Mouse (Mus musculus): ENCODE data around the gene Cd300a.

Gene Cd300a

DNA sequence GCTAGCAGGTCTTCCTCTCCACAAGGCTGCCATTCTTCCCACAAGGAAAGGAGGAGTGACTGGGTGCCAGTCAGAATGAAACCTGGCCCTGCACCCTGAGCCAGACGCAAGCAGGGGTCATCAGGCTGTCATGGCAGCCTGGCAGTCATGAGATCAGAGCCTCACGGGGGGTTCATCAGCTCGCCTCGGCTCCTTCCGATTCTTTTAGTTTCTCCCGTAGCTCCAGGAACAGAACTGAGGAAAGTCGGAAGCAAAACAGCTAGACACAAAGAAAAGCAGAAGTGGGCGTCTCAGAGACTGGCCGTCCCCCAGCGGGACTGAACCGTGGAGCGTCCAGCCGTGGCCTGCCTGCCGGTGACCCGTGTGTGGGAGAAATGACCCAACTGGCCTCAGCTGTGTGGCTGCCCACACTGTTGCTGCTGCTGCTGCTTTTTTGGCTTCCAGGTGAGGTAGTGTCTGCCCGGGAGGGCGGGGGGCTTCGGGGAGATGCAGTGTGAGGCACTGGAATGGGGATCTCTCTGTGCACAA, at the start of gene Cd300a:
Gene Cd300a, plus strand, starts transcription at position 51 of the 528 bp plus-strand sequence.
- no peak for DNase-seq (ENCODE audit: extremely low read depth, low read depth)

DNA sequence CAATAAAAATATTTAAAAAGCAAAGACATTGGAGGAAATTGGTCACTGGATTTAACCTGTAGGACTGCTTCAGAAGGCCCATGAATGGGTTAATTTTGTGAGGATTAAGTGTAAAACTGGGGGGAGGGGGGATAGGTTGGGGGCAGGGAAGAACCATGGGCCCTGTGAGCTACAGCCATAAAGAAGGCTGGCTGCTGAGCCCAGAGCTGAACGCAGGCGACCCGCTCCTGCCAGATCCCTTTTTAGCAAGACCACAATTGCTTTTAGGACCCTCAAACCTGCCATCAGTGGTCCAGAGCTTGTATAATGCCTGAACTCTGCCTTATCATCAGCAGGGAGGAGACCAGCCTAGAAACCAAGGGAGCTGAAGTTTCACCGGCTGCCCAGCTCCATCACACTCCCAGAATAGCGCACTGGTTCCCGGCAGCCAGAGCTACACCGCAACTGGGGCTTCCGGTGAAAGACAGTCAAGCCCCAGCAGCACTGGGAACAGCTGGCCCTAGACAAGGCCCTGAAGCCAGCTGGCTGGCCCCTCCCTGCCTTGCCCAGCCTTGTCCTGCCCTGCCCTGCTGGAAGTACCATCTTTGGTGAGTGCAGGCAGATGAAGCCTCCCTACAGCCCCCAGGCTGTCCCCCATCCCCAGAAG, 45.9 kb upstream of the Cd300a start:
- no peak for DNase-seq (ENCODE audit: extremely low read depth, low read depth)

DNA sequence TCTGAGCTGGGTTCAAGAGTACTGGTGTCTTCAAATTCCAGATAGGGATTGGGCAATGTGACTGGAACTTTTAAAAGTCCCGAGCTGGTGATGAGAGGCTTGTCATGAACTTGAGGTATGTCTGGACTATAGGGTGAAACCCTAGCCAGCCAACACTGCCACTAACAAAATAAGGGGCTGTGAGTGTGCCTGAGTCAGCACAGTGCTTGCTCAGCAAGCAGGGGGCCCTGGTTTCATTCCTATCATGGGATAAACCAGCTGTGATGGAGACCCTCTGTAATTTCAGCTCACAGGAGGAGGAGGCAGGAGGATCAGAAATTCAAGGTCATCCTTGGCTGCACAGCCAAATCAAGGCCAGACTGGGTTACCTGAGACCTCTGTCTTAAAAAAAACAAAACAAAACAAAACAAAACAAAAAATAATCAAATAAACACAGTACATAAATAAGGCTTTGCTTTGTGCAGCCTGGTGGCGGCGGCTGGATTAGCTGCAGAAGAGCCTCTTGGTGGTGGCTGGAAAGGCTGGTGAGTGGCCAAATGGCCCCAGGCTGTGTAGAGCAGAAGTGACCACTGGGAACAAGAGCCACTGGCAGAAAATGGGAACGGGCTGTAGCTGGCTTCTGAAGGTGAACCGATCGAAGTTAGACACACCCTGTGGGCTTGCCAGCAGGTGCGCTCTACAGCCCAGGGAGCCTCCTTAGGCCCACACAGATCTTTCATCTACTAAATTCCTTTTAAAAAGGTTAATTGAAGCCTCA, 45.2 kb upstream of the Cd300a start:
- DNase-seq (ENCODE audit: extremely low read depth, low read depth), result no peak

DNA sequence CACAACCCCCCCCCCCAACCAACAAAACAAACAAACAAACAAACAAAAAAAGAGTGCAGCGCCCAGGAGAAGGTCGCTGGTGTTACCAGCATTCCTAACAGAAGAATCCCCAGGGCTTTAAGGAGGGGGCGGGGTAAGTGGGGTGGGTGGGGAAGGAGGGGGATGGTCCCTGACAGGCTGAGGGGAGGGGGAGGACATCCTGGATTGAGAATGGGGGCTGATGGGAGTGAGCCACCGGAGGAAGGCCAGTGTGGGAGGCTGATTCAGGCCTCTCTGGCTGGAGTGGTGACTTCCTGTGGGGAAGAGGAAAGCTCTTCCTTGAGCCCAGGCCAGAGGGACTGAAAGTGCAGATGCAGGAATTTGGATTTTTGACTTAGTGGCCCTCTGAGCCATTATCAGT, 43.5 kb upstream of the Cd300a start:
- no peak for DNase-seq (ENCODE audit: extremely low read depth, low read depth)

DNA sequence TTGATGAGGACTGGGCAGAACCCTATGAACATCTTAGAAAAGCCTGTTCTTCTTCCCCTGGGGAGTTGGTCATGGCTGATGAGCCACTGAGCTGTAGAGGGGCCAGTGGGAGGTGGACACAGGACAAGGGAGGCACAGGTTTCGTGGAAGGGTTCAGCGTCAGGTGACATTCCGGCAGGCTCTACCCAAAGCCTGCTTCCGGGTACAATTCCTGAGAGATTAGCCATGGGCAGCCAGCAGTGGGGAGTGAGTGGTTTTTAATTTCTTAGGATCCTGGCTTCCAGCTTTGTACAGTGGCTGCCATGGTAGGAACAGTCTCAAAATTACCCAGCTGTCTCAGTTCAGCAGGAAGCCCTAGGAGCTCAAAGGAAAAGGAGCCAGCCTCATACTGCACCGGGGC, 42.8 kb upstream of the Cd300a start:
- DNase-seq (ENCODE audit: extremely low read depth, low read depth), result no peak

DNA sequence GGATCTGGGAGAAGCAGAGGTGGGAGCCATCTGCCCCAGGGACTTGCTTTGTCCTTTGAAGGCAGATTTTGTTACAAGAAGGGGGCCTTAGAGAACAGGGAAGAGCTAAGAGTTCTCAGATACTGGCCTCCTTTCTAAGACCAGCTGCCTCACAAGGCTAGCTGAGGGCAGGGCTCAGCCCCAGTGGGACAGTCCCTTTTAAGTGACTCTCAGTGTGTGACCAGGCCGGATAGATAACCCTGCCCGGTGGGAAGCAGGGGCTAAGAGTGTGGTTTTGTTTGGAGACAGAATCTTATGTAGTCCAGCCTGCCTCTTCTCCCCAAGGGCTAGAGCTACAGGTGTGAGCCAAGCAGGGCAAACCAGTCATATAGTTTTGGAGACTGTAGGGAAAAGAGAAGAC, 40.3 kb upstream of the Cd300a start:
- DNase-seq (ENCODE audit: extremely low read depth, low read depth), result no peak

DNA sequence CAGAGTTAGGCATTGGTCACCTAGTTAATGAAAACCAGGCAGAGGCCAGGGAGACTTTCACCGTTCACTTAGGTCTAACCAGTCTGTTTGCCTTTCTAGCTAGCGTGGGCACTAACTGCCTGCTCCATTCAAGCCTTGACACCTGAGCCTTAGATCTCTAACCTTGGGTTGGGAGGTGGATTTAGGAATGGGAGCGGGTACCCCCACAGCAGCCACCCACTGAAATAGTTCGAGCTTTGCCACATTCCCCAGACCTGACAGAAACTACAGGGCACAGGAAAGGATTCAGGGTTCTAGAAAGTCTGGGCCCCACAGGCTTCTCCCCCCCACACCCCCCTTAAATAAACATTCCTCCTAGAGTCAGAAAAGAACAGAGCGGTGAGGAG, 39.8 kb upstream of the Cd300a start:
- DNase-seq (ENCODE audit: extremely low read depth, low read depth), result no peak

DNA sequence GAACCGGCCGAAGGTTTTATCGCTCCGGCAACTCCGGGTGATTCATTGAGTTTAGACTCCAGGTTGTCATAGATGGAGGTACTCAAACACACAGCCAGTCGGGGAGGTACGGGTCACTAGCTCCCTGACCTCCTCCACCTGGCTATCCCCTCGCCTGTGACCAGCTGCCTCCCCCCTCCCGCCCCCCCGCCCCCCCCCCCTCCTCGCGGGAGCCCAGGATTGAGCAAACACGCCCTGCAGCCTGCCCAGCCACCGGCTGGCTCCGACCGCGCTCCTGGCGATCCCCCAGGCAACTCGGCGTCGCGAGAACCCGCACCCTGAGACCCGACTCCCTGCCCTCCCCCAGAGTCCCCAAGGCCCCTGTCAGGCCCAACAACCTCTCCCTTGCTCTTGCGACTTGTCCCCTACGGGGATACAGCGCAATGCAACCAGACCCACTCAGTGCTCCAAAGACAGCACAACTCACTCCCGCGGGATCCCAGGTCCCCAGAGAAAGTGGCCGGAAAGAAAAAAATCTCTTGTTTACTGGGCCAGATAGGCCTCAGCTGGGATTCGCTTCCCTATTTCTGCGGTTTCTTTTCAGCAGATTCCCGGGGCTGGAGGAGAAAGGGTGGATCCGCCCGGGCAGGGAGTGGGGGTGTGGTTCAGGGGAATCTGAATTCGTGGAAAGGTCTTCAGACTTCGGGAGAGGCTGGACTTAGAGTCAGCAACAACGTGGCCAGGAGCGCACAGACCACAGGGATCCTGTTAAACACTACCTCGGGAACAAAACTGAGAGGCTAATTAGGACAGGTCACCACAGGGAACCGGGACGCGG, 39.2 kb upstream of the Cd300a start, which contains the start of gene Gprc5c:
Gene Gprc5c, plus strand, starts transcription at position 701 of the 817 bp plus-strand sequence.
- DNase-seq (ENCODE audit: extremely low read depth, low read depth), result no peak

DNA sequence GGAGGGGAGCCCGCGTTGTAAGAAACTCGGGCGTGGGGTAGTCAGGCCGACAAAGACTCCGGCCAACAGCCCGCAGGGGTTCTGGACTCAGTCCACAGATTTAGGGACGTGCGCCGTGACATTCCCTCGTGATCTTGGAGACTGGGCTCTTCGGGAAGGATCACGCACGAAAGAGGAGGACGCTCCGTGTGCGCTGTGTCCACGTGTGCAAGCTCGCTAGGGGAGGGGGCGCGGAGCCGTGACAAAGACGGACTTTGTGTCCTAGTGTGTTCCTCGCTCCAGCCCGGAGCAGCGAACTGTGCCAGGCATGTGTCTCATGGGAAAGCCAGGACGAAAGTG, 38.6 kb upstream of the Cd300a start:
- no peak for DNase-seq (ENCODE audit: extremely low read depth, low read depth)

DNA sequence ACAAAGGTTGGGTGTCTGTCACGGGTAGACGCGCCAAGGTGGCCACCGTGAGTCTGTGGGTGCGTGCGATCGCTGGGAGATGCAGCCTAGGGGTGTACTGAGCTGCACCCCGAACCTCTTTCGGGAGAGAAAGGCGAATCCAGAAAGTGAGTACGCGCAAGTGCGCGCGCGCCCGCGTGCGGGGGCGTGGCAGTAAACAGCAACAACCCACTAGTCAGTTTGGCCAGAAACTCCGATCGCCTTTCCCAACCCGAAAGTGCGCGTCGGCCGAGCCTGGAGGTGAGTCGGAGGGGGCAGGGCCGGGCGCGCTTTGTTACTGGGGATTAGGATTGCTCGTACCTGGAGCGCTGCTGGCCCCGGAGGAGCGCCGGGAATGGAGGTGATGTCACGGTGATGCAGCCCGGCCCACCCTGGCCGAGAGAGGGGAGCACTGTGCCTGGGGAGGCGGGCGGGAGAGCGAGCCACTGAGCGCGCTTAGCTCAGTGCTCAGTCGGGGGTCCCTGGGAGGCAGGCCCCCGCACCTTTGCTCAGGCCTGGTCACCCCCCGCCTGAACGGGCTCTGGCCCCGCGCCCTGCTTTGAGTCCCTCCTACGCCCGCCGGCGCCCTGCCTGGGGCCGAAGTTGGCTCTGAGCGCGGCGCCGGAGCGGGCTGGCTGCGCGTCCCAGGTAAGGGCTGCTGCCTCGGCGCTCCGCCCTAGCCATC, 38.1 kb upstream of the Cd300a start:
- DNase-seq (ENCODE audit: extremely low read depth, low read depth), result no peak

DNA sequence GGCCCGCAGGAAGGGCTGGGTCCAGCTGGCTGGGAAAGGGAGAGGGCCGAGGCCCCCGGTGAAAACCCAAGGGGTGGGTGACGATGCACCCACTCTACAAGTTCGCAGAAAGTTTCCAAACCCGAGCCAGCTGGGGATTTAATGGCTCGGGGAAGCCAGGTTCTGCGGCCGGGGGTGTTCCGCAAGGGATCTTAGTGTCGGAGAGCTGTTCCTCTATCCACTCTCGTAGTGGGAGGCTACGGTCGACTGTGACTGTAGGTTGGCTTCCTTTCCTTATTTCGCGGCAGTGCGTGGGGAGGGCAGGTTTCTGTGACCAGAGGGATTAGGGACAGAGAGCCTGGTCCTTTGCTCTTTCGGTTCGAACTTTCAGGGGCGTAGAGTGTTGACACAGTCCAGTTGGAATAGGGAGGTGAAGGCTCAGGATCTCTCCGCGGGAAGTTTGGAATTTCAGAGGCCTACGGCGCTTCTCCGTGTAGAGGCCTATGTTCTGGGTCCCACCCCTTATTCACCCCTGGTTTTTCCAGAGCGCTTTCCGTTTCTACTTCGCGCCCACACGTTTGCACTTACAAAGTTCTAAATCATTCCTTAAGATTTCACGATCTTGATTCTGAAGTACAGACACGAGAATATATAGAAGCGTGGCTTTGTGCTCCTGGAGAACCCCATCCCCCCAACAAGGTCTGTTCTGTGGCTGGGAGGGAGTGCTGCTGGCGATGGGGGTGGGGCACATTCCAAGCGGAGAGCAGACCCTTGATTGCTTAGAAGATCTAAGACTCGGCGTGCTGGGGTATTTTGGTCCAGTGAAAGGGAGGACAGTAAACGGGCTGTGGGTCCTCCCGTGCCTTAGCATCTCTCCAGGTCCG, 37.3 kb upstream of the Cd300a start:
- DNase-seq (ENCODE audit: extremely low read depth, low read depth), result no peak

DNA sequence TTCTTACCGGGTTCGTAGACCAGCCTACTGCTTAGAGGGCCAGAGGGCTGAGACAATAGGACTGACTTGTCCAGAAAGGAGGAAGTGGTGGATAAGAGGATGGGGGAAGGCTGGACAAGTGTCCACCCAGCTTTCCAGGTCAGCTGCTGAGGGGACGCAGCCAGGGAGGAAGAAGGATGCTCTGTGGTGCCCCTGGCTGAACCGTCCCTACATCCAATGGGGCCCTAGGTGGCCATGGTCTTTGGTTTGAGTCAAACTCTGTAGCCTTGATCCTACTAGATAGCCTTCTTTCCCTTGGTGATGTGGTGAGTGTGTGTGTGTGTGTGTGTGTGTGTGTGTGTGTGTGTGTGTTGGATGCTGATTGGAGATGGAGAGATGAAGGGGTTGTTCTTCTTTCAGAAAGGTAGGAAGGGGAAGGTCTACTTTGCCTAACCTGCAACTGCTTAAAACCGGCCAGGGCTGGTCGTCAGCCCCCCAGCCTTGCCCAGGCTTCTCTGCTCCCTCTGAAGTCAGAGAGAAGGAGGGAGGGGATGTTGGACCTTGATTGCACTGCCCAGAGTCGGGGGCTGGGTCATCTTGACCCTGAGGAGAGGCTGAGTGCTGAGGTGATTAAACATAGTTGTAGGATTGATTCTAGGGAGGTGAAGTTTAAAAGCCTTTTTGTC, 36.5 kb upstream of the Cd300a start:
- DNase-seq (ENCODE audit: extremely low read depth, low read depth), result no peak

DNA sequence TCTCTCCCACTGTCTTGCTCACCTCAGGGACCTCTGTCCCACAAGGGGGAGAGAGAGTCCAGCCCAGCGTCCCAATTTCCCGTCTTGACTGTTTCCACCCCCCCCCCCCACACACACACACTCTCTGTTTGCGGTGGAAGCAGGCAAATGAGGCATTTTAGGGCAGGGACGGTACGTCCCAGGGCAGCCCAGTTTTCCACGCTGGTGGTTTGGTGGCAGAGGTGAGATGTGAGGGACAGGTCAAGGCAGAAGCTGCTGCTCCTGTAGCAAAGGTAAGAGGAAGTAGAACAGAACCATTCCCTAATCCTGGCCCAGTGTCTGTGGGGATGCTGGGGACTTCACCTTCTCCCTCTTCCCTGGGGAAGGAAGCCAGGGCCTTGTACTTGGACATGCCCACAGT, 35.3 kb upstream of the Cd300a start:
- DNase-seq (ENCODE audit: extremely low read depth, low read depth), result no peak

DNA sequence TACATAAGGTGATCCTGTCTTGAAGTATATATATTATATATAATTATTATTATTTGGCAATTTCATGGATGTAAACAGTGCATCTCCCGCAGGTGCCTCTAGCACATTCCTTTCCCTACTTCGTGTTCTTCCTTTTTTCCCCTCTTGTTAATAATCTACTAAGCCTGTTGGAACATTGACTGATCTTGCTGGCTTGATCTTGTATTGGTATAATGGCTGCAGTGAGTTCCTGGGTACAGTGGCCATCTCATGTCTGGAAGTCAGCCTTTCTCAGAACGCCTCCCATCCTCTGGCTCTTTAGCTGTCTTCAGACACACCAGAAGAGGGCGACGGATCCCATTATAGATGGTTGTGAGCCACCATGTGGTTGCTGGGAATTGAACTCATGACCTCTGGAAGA, 33.7 kb upstream of the Cd300a start:
- no peak for DNase-seq (ENCODE audit: extremely low read depth, low read depth)

DNA sequence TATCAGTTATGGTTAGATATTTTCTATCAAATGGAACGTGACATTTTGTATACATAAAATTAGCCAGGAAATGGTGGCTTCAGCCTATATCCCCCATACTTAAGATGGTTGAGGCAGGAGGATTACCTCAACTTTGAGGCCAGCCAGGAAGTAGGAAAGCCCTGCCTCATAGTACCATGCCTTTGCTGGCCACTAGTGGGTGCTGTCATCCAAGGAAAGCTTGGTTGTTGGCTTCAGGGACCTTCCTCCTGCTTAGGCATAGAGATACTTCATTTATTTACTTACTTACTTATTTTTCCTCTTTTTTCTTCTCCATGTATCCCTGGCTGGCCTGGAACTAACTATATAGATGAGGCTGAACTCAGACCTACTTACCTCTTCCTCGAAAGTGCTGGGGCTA, 31.2 kb upstream of the Cd300a start:
- DNase-seq (ENCODE audit: extremely low read depth, low read depth), result no peak

DNA sequence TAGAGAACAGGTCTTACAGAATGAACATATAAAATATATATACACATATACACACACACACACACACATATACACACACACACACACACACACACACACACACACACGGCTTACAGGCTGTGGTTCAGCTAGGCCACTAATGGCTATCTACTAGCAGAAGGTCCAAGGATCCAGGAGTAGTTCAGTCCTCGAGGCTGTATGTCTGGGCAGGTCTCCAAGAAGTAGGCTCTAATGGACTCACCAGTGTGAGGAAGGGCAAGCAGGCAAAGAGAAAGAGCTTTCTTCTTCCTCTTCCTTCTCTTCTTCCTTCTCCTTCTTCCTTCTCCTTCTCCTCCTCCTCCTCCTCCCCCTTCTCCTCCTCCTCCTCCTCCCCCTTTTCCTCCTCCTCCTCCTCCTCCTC, 28.8 kb upstream of the Cd300a start:
- no peak for DNase-seq (ENCODE audit: extremely low read depth, low read depth)

DNA sequence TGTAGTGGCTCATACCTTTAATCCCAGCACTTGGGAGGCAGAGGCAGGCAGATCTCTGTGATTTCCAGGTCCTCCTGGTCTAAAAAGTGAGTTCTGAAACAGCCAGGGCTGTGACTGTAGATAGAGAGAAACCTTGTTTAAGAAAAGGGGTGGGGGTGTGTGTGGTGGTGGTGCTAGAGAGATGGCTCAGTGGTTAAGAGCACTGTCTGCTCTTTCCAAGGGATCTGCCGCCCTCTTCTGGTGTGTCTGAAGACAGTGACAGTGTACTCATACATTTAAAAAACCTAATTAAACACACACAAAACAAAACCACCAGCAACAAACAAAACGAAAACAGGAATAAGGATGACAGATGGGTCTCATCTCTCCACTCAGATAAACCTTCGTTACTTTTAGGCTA, 27.2 kb upstream of the Cd300a start:
- DNase-seq (ENCODE audit: extremely low read depth, low read depth), result no peak

DNA sequence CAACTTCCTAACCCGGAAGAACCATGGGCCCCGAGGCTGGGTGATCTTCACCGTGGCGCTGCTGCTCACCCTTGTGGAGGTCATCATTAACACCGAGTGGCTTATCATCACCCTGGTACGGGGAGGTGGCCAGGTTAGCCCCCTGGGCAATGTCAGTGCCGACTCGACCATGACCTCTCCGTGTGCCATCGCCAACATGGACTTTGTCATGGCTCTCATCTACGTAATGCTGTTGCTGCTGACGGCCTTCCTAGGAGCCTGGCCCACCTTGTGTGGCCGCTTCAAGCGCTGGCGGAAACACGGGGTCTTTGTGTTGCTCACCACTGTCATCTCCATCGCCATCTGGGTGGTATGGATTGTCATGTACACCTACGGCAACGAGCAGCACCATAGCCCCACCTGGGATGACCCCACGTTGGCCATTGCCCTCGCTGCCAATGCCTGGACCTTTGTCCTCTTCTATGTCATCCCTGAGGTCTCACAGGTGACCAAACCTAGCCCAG, 25.9 kb upstream of the Cd300a start:
- DNase-seq (ENCODE audit: extremely low read depth, low read depth), result no peak

DNA sequence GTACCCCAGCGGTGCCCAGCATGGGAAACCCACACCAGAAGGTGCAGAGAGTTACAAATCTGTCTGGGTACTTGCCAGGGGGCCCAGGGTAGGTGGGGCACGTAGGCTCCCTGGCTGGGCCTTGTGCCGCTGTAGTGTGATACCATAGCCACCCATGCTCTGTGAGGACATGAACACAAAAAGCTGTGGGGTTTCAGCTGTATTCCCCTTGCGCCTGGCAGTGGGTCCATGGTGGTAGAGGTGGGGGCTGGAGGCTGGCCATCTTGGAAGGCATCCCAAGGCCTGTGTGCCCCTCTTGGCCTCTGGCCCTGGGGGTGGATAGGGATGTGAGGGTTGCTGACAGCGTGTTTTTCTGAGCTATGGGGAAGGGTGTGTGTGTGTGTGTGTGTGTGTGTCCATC, 23.8 kb upstream of the Cd300a start:
- no peak for DNase-seq (ENCODE audit: extremely low read depth, low read depth)

Measured in MEL-GATA-1-ER (cell line).